Comparison of ENCODE assay signal across 17 mouse cellular contexts in genomic region chr9:116411067-116411466, GRCm38 (mm10).
DNase-seq lines count a peak whose midpoint lies in the region; ATAC-seq lines count a peak whose summit lies in the region.
"Had no signal": no experiment of that assay in that cellular context is flagged by ENCODE, and none has a peak within 500 bp of the region (broad histone marks: within the 10 kb centered on the region; RNA-seq: fewer than 3 reads in every experiment).

No protein-coding gene starts in this region.

- H3K9ac ChIP-seq in heart, embryonic 12.5 days, result no peak overlapping the region
- H3K9ac ChIP-seq in lung, embryonic 16.5 days (ENCODE audit: low read length), result no peak overlapping the region
- no peak overlapping the region for H3K9ac ChIP-seq in kidney, embryonic 16.5 days (replicated peaks; ENCODE audit: low read length)
- H3K9ac ChIP-seq in forebrain, embryonic 16.5 days (replicated peaks; ENCODE audit: low read depth, low read length), result no peak overlapping the region

- peaks cover 8% of the 10 kb centered on the region; the same call in 1 of the 2 replicates for H3K9me3 ChIP-seq in heart, embryonic 12.5 days (replicated peaks)
- 0 out of 2 replicates have a peak, but pooled peaks cover 2% of the 10 kb centered on the region for H3K9me3 ChIP-seq in lung, embryonic 16.5 days (ENCODE audit: control insufficient read depth, low read length)
- no peaks in the 10 kb centered on the region for H3K9me3 ChIP-seq in kidney, embryonic 16.5 days (ENCODE audit: low read length)
- H3K9me3 ChIP-seq in forebrain, embryonic 16.5 days (ENCODE audit: control insufficient read depth, low read length), result no peaks in the 10 kb centered on the region

- no peaks in the 10 kb centered on the region for H3K27me3 ChIP-seq in heart, embryonic 12.5 days (replicated peaks)
- H3K27me3 ChIP-seq in lung, embryonic 16.5 days (ENCODE audit: control insufficient read depth, insufficient read depth, low read depth, low read length), result no peaks in the 10 kb centered on the region
- H3K27me3 ChIP-seq in kidney, embryonic 16.5 days (ENCODE audit: insufficient read depth, low read length), result no peaks in the 10 kb centered on the region
- H3K27me3 ChIP-seq in forebrain, embryonic 16.5 days (replicated peaks; ENCODE audit: control insufficient read depth, insufficient read depth, low read length), result no peaks in the 10 kb centered on the region
- H3K27me3 ChIP-seq: CH12.LX had no signal

- no peak overlapping the region for H3K4me3 ChIP-seq in heart, embryonic 12.5 days
- H3K4me3 ChIP-seq in lung, embryonic 16.5 days (ENCODE audit: low read length), result no peak overlapping the region
- no peak overlapping the region for H3K4me3 ChIP-seq in kidney, embryonic 16.5 days (ENCODE audit: low read length)
- no peak overlapping the region for H3K4me3 ChIP-seq in forebrain, embryonic 16.5 days (replicated peaks; ENCODE audit: low read length)
- H3K4me3 ChIP-seq: hindbrain, embryonic 10.5 days had no signal

- no peak overlapping the region for H3K4me2 ChIP-seq in heart, embryonic 12.5 days
- no peak overlapping the region for H3K4me2 ChIP-seq in lung, embryonic 16.5 days (ENCODE audit: low read depth, low read length)
- no peak overlapping the region for H3K4me2 ChIP-seq in kidney, embryonic 16.5 days (replicated peaks; ENCODE audit: low read depth, low read length)
- H3K4me2 ChIP-seq in forebrain, embryonic 16.5 days (ENCODE audit: low read length), result no peak overlapping the region

- DNase-seq in heart, adult 11 months, result peak; percentile 97
- no peak for DNase-seq in lung, postnatal 36 days
- no peak for DNase-seq in right cerebral cortex, adult 2 months (ENCODE audit: low spot score in 2 of 2)
- DNase-seq in cerebellum, adult 11 months, result no peak
- DNase-seq: cerebellum, adult 9-11 months; gastrocnemius, postnatal 36 days; lung, adult 18-20 months; right cerebral cortex, postnatal 25 days had no signal

- H3K36me3 ChIP-seq in heart, embryonic 12.5 days, result no peaks in the 10 kb centered on the region
- no peaks in the 10 kb centered on the region for H3K36me3 ChIP-seq in lung, embryonic 16.5 days (ENCODE audit: control insufficient read depth, insufficient read depth, low read length)
- no peaks in the 10 kb centered on the region for H3K36me3 ChIP-seq in kidney, embryonic 16.5 days (ENCODE audit: insufficient read depth, low read length)
- H3K36me3 ChIP-seq in forebrain, embryonic 16.5 days (ENCODE audit: control insufficient read depth, insufficient read depth), result no peaks in the 10 kb centered on the region
- H3K36me3 ChIP-seq: hindbrain, embryonic 10.5 days had no signal

- H3K4me1 ChIP-seq in heart, embryonic 12.5 days (replicated peaks), result 0 out of 2 replicates have a peak, but pooled peaks cover 3% of the 10 kb centered on the region
- no peaks in the 10 kb centered on the region for H3K4me1 ChIP-seq in lung, embryonic 16.5 days (replicated peaks; ENCODE audit: control insufficient read depth, insufficient read depth, low read length)
- H3K4me1 ChIP-seq in kidney, embryonic 16.5 days (ENCODE audit: insufficient read depth, low read length), result no peaks in the 10 kb centered on the region
- no peaks in the 10 kb centered on the region for H3K4me1 ChIP-seq in forebrain, embryonic 16.5 days (replicated peaks; ENCODE audit: control insufficient read depth, insufficient read depth, low read length)
- H3K4me1 ChIP-seq: hindbrain, embryonic 10.5 days had no signal

- no peak for ATAC-seq in heart, embryonic 12.5 days (ENCODE audit: insufficient number of reproducible peaks, low FRiP score)
- peak; percentile 61 for ATAC-seq in lung, embryonic 16.5 days (ENCODE audit: low read depth)
- peak; percentile 63 for ATAC-seq in kidney, embryonic 16.5 days (ENCODE audit: low FRiP score, low TSS enrichment)
- no peak for ATAC-seq in forebrain, embryonic 16.5 days
- ATAC-seq: midbrain, embryonic 16.5 days had no signal

- H3K27ac ChIP-seq in heart, embryonic 12.5 days (ENCODE audit: poor library complexity, severe bottlenecking), result no peak overlapping the region
- H3K27ac ChIP-seq in lung, embryonic 16.5 days (ENCODE audit: low read length), result no peak overlapping the region
- H3K27ac ChIP-seq in kidney, embryonic 16.5 days (ENCODE audit: low read length), result 0 out of 2 replicates have a peak overlapping the region, but pooled peaks have one; percentile 9
- H3K27ac ChIP-seq in forebrain, embryonic 16.5 days (ENCODE audit: low read length), result no peak overlapping the region
- H3K27ac ChIP-seq: hindbrain, embryonic 10.5 days; macrophage; stomach, postnatal 0 days had no signal

- WGBS in heart, embryonic 12.5 days, result 58% methylated on average over 5 of the region's 5 CpGs
- 64% methylated on average over 5 of the region's 5 CpGs for WGBS in lung, embryonic 16.5 days
- 49% methylated on average over 5 of the region's 5 CpGs for WGBS in kidney, embryonic 16.5 days
- WGBS in forebrain, embryonic 16.5 days, result 85% methylated on average over 5 of the region's 5 CpGs

Comparison
In these comparisons a context has a peak if more than half of its experiments do, and no peak if none do; other contexts are left out.
1. ATAC-seq: peak in lung, embryonic 16.5 days (single experiment) and kidney, embryonic 16.5 days (single experiment); none in heart, embryonic 12.5 days (single experiment) and forebrain, embryonic 16.5 days (single experiment).